In genomic region chr1:63730240-63730771, GRCm38 (mm10) we compare ENCODE assay signal across 8 mouse cellular contexts. TPM values are rescaled to one million over a fixed set of nuclear protein-coding genes. Genes with fewer than 3 reads are reported as not detected.
DNase-seq lines count a peak whose midpoint lies in the region; ATAC-seq and TF ChIP-seq lines count a peak whose summit lies in the region.

TSS of gene Mdh1b (minus strand) at chr1:63730318.
TSS of gene Fastkd2 (plus strand) at chr1:63730614.

- H3K4me1 ChIP-seq in forebrain, embryonic 10.5 days = peaks cover 24% of the 10 kb centered on the region
- H3K4me1 ChIP-seq in heart, embryonic 15.5 days (replicated peaks) = peaks cover 14% of the 10 kb centered on the region
- H3K4me1 ChIP-seq in liver, embryonic 14.5 days (replicated peaks; ENCODE audit: control insufficient read depth in 2 of 2, insufficient read depth in 2 of 2, low read length in 1 of 2) = peaks cover 4 to 15% of the 10 kb centered on the region in 2 experiments
- peaks cover 7% of the 10 kb centered on the region for H3K4me1 ChIP-seq in neural tube, embryonic 11.5 days (ENCODE audit: control insufficient read depth, insufficient read depth, low read length)
- no peaks in the 10 kb centered on the region for H3K4me1 ChIP-seq in stomach, postnatal 0 days (replicated peaks; ENCODE audit: control insufficient read depth, insufficient read depth)

- peak; percentile 16; the same call in 1 of the 2 replicates for TF ChIP-seq EP300 in liver, embryonic 14.5 days (IDR thresholded peaks at IDR 0.05; ENCODE audit: low read depth)
- no peak for TF ChIP-seq EP300 in stomach, postnatal 0 days (optimal IDR thresholded peaks at IDR 0.05)

- WGBS in forebrain, embryonic 10.5 days = under 1% methylated on average over 31 of the region's 31 CpGs
- under 1% methylated on average over 31 of the region's 31 CpGs for WGBS in heart, embryonic 15.5 days
- WGBS in liver, embryonic 14.5 days (ENCODE audit: insufficient replicate concordance) = under 1% methylated on average over 31 of the region's 31 CpGs
- under 1% methylated on average over 31 of the region's 31 CpGs for WGBS in neural tube, embryonic 11.5 days
- under 1% methylated on average over 31 of the region's 31 CpGs for WGBS in stomach, postnatal 0 days

- no peaks in the 10 kb centered on the region for H3K9me3 ChIP-seq in forebrain, embryonic 10.5 days
- no peaks in the 10 kb centered on the region for H3K9me3 ChIP-seq in heart, embryonic 15.5 days (replicated peaks)
- no peaks in the 10 kb centered on the region for H3K9me3 ChIP-seq in liver, embryonic 14.5 days (ENCODE audit: control insufficient read depth, low read length)
- no peaks in the 10 kb centered on the region for H3K9me3 ChIP-seq in neural tube, embryonic 11.5 days (ENCODE audit: control insufficient read depth, low read length)
- no peaks in the 10 kb centered on the region for H3K9me3 ChIP-seq in stomach, postnatal 0 days (ENCODE audit: control insufficient read depth, low read length)

- no peaks in the 10 kb centered on the region; the same call in 1 of the 2 replicates for H3K36me3 ChIP-seq in forebrain, embryonic 10.5 days (replicated peaks)
- H3K36me3 ChIP-seq in heart, embryonic 15.5 days = no peaks in the 10 kb centered on the region
- H3K36me3 ChIP-seq in liver, embryonic 14.5 days (replicated peaks; ENCODE audit: control insufficient read depth, insufficient read depth, low read depth) = no peaks in the 10 kb centered on the region
- no peaks in the 10 kb centered on the region for H3K36me3 ChIP-seq in neural tube, embryonic 11.5 days (ENCODE audit: control insufficient read depth, insufficient read depth, low read length)
- no peaks in the 10 kb centered on the region for H3K36me3 ChIP-seq in stomach, postnatal 0 days (ENCODE audit: control insufficient read depth, insufficient read depth, low read length)

- peak within 1 kb of the TSS; percentile 64 for H3K4me2 ChIP-seq in heart, embryonic 15.5 days
- peak within 1 kb of the TSS; percentile 63 for H3K4me2 ChIP-seq in liver, embryonic 14.5 days (ENCODE audit: low read depth)
- peak within 1 kb of the TSS; percentile 53 for H3K4me2 ChIP-seq in neural tube, embryonic 11.5 days (ENCODE audit: low read depth)
- H3K4me2 ChIP-seq in stomach, postnatal 0 days (replicated peaks; ENCODE audit: low read depth) = peak within 1 kb of the TSS; percentile 58

- TF ChIP-seq CTCF in liver, embryonic 14.5 days (IDR thresholded peaks at IDR 0.05; ENCODE audit: low read depth) = 0 out of 2 replicates have a peak, but pooled peaks have one; percentile 14
- TF ChIP-seq CTCF in stomach, postnatal 0 days (IDR thresholded peaks at IDR 0.05; ENCODE audit: low read depth) = peak; percentile 15; the same call in 1 of the 2 replicates

- H3K4me3 ChIP-seq in forebrain, embryonic 10.5 days = peak within 1 kb of the TSS; percentile 70
- H3K4me3 ChIP-seq in heart, embryonic 15.5 days = peak within 1 kb of the TSS; percentile 65
- peak within 1 kb of the TSS; percentile 75 to 94 for H3K4me3 ChIP-seq in liver, embryonic 14.5 days (ENCODE audit: insufficient read depth in 1 of 2, low read depth in 2 of 2, low read length in 2 of 2)
- H3K4me3 ChIP-seq in neural tube, embryonic 11.5 days (ENCODE audit: low read depth, low read length) = peak within 1 kb of the TSS; percentile 69
- peak within 1 kb of the TSS; percentile 64 for H3K4me3 ChIP-seq in stomach, postnatal 0 days (ENCODE audit: low read depth, low read length)

- no peaks in the 10 kb centered on the region for H3K27me3 ChIP-seq in forebrain, embryonic 10.5 days (ENCODE audit: poor library complexity, severe bottlenecking)
- H3K27me3 ChIP-seq in heart, embryonic 15.5 days = no peaks in the 10 kb centered on the region
- no peaks in the 10 kb centered on the region for H3K27me3 ChIP-seq in liver, embryonic 14.5 days (ENCODE audit: control insufficient read depth, insufficient read depth, low read length)
- H3K27me3 ChIP-seq in neural tube, embryonic 11.5 days (ENCODE audit: control insufficient read depth, insufficient read depth, low read length) = no peaks in the 10 kb centered on the region
- H3K27me3 ChIP-seq in stomach, postnatal 0 days (ENCODE audit: control insufficient read depth, insufficient read depth, low read length) = no peaks in the 10 kb centered on the region

- DNase-seq in CD4-positive, CD25-positive, alpha-beta regulatory T cell, adult 2 months (ENCODE audit: low read depth, low spot score) = peak; percentile 93
- DNase-seq in c-Kit-positive CD71-negative TER-119-negative erythroid progenitor cells, embryonic 14.5 days (ENCODE audit: low read depth) = peak; percentile 88
- DNase-seq in forebrain, embryonic 10.5 days (ENCODE audit: extremely low spot score, low spot score) = peak; percentile 86
- DNase-seq in kidney, postnatal 25 days = peak; percentile 92
- peak; percentile 74 to 79 (median 78) for DNase-seq in liver, embryonic 14.5 days (ENCODE audit: low read depth in 3 of 3, low spot score in 3 of 3)
- DNase-seq in neural tube, embryonic 11.5 days (ENCODE audit: low spot score) = peak; percentile 92
- DNase-seq in stomach, postnatal 0 days (ENCODE audit: low spot score) = peak; percentile 90

- peak within 1 kb of the TSS; percentile 57 for H3K9ac ChIP-seq in heart, embryonic 15.5 days
- H3K9ac ChIP-seq in liver, embryonic 14.5 days (replicated peaks) = peak within 1 kb of the TSS; percentile 76
- H3K9ac ChIP-seq in neural tube, embryonic 11.5 days (ENCODE audit: low read length) = peak within 1 kb of the TSS; percentile 65
- peak within 1 kb of the TSS; percentile 69 for H3K9ac ChIP-seq in stomach, postnatal 0 days (ENCODE audit: low read length)

- no peak; the same call in 1 of the 2 replicates for ATAC-seq in heart, embryonic 15.5 days (replicated peaks; ENCODE audit: insufficient number of reproducible peaks, insufficient read depth, low FRiP score, low read depth)
- peak; percentile 93 for ATAC-seq in liver, embryonic 14.5 days (ENCODE audit: insufficient read depth)
- peak; percentile 95 for ATAC-seq in neural tube, embryonic 11.5 days (ENCODE audit: insufficient read depth, low FRiP score, low TSS enrichment)
- ATAC-seq in stomach, postnatal 0 days (ENCODE audit: low FRiP score, low TSS enrichment) = peak; percentile 96

- peak within 1 kb of the TSS; percentile 88 for H3K27ac ChIP-seq in forebrain, embryonic 10.5 days
- no peak within 1 kb of the TSS for H3K27ac ChIP-seq in heart, embryonic 15.5 days
- no peak within 1 kb of the TSS for H3K27ac ChIP-seq in liver, embryonic 14.5 days
- no peak within 1 kb of the TSS for H3K27ac ChIP-seq in neural tube, embryonic 11.5 days (ENCODE audit: low read depth, low read length)
- H3K27ac ChIP-seq in stomach, postnatal 0 days (replicated peaks) = no peak within 1 kb of the TSS

RNA-seq across cellular contexts. Expression of gene Mdh1b, which starts in this region (rescaled TPM):
- polyA plus RNA-seq in forebrain, embryonic 10.5 days (2016; fragmentation: Nextera tagmentation; extraction: Ambion mirVana) = 0.16 and 0.23 TPM in 2 replicates
- 0.10 TPM in 1 of 2 replicates, not detected in the other for polyA plus RNA-seq in heart, embryonic 15.5 days (2015; fragmentation: Nextera tagmentation; extraction: Ambion mirVana)
- not detected in 2 replicates for polyA plus RNA-seq in liver, embryonic 14.5 days (2012; rRNA removed)
- polyA plus RNA-seq in liver, embryonic 14.5 days (2014; fragmentation: Nextera tagmentation; extraction: Ambion mirVana) = not detected in 2 replicates
- polyA plus RNA-seq in neural tube, embryonic 11.5 days (2014; fragmentation: Nextera tagmentation; extraction: Ambion mirVana) = 0.23 and 0.31 TPM in 2 replicates
- polyA plus RNA-seq in stomach, postnatal 0 days (2015; fragmentation: Nextera tagmentation; extraction: Ambion mirVana) = 0.05 TPM in 1 of 2 replicates, not detected in the other

RNA-seq across cellular contexts. Expression of gene Fastkd2, which starts in this region (rescaled TPM):
- polyA plus RNA-seq in forebrain, embryonic 10.5 days (2016; fragmentation: Nextera tagmentation; extraction: Ambion mirVana) = 74.6 and 79.2 TPM in 2 replicates
- polyA plus RNA-seq in heart, embryonic 15.5 days (2015; fragmentation: Nextera tagmentation; extraction: Ambion mirVana) = 45.3 and 46.0 TPM in 2 replicates
- polyA plus RNA-seq in liver, embryonic 14.5 days (2012; rRNA removed) = 5.1 and 8.2 TPM in 2 replicates
- polyA plus RNA-seq in liver, embryonic 14.5 days (2014; fragmentation: Nextera tagmentation; extraction: Ambion mirVana) = 42.7 and 49.4 TPM in 2 replicates
- 74.3 and 82.6 TPM in 2 replicates for polyA plus RNA-seq in neural tube, embryonic 11.5 days (2014; fragmentation: Nextera tagmentation; extraction: Ambion mirVana)
- 24.8 and 24.9 TPM in 2 replicates for polyA plus RNA-seq in stomach, postnatal 0 days (2015; fragmentation: Nextera tagmentation; extraction: Ambion mirVana)
